Mouse (Mus musculus): ENCODE measurements around the gene Tstd3.

The Tstd3 gene

GRCm38 (mm10) chr4:21766863-21767304 lies at the start of gene Tstd3, which contains the start of gene Usp45:
Gene Tstd3, minus strand, starts transcription at chr4:21767212.
Gene Usp45, plus strand, starts transcription at chr4:21767156.
- DNase-seq (ENCODE audit: low read depth, low spot score), result peak; percentile 69

GRCm38 (mm10) chr4:21814029-21814428 lies 47.0 kb upstream of the Tstd3 start:
- DNase-seq (ENCODE audit: low read depth, low spot score), result peak; percentile 73

DNA sequence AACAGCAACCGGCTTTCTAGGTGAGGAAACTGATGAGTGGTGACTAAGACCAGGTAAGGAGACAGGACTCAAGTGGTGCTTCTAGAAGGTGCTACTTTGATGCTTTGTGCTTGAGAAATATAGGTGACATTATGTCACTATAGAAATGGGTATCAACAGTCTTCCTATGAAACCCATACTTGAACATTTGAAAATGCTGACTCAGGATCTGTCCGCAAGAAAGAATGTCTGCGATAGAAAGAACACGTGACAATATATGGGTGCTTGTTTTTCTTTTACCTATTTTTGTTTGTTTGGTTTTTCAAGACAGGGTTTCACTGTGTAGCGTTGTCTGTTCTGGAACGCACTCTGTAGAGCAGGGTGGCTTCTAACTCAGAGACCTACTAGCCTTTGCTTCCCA lies 45.6 kb upstream of the Tstd3 start:
- DNase-seq (ENCODE audit: low read depth, low spot score), result no peak

DNA sequence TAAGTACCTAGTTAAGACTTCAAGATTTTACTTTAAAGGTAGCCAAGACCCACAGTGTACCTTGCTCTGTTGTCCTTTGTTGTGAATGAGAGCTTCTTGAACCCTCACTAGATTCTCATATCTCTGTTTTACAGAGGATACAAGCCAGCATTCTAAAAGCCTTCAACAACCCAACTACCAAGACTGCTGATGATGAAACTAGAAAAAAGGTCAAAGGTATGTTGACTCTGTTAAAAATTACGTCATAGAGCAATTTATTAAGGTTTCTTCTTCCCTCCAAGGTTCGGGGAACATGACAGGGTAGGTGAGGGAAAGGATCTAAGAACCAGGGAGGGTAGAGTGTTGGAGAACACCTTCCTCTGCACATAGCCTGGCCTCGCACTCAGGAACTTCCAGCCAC lies 43.6 kb upstream of the Tstd3 start:
- DNase-seq (ENCODE audit: low read depth, low spot score), result no peak

- no peak for DNase-seq (ENCODE audit: low read depth, low spot score)
These were observed 40.2 kb upstream of the Tstd3 start for GRCm38 (mm10) chr4:21807204-21807603.

GRCm38 (mm10) chr4:21801620-21802019 lies 34.6 kb upstream of the Tstd3 start:
- DNase-seq (ENCODE audit: low read depth, low spot score), result no peak

DNA sequence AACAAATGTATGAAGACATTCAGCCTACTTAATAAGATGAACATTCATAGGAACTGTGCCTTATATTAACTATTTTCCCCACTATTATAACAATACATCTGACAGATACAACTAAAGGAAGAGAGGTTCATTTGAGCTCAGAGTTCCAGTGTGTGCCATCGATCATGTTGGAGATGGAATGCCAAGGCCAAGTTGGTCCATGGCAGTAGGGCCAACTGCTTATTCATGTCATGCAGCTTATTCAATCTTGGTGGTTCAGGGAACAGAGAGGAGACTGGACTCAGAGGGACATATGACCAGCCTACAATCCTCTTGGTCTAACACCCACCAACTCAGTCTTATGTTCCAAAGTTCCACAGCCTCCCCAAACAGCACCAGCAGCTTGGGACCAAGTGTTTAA lies 34.0 kb upstream of the Tstd3 start:
- no peak for DNase-seq (ENCODE audit: low read depth, low spot score)

- DNase-seq (ENCODE audit: low read depth, low spot score), result peak; percentile 20
These were observed 26.6 kb upstream of the Tstd3 start for GRCm38 (mm10) chr4:21793631-21794030.

GRCm38 (mm10) chr4:21789836-21790235 lies 22.8 kb upstream of the Tstd3 start:
- no peak for DNase-seq (ENCODE audit: low read depth, low spot score)

GRCm38 (mm10) chr4:21788903-21789302 lies 21.9 kb upstream of the Tstd3 start:
- DNase-seq (ENCODE audit: low read depth, low spot score), result no peak

DNA sequence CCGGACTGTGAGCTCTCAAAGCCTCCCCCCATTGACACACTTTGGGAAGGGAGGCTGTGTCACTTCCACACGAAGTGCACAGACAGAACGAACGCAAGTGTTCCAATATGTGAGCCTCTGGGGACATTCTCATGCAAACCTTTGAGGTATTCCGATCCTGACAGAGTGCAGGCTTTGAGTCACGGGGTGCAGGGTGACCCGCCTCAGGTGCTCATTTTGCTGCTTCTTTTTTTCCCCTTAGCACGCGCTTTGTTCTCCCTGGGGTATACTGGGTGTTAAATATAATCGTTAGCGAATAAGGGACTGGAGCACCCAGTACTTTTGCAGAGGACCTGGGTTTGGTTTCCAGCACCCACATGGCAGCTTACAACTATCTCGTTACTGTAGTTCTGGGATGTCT lies 19.3 kb upstream of the Tstd3 start:
- DNase-seq (ENCODE audit: low read depth, low spot score), result no peak

GRCm38 (mm10) chr4:21780816-21781726 lies 14.1 kb upstream of the Tstd3 start:
- no peak for DNase-seq (ENCODE audit: low read depth, low spot score)

- no peak for DNase-seq (ENCODE audit: low read depth, low spot score)
These were observed 9.9 kb upstream of the Tstd3 start for GRCm38 (mm10) chr4:21776946-21777265.

DNA sequence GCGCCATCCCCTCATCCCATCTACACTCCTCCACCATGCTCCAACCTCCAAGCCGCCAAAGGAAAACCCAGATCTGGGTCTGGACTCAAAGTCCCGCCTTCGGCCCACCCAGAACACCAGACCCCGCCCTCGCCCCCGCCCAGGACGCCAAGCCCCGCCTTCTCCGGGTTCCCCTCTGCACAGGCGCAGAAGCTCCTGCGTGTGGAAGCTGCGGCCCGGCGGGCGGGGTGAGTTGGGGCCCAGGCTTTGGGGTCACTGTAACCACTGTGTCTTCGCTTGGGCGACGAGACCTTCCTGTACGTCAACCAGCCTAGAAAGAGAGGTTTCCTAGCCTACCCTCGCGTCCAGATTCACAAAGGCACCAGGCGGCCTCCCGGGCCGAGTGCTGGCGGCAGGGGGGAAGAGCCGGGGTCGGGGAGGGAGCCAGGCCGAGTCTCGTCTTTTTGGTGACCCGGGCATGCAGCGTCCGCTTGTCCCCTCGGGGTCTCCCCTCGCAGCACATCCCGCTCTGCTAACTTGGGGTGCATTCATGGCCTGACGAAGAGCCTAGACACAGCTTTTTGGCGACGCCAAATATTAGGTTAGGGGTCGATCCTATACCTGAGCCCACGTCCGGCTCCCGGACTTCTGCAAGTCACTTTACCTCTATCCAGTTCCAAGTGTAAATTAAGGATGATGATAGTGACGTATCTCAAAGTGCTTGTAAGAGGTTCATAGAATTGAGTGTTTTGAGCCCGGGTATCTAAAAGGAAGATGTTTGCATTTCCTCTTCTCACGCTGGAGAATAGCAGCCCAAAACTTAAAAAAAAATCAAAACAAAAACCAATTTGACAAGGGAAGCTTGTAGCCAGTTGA lies 9.3 kb upstream of the Tstd3 start:
- peak; percentile 86 for DNase-seq (ENCODE audit: low read depth, low spot score)

DNA sequence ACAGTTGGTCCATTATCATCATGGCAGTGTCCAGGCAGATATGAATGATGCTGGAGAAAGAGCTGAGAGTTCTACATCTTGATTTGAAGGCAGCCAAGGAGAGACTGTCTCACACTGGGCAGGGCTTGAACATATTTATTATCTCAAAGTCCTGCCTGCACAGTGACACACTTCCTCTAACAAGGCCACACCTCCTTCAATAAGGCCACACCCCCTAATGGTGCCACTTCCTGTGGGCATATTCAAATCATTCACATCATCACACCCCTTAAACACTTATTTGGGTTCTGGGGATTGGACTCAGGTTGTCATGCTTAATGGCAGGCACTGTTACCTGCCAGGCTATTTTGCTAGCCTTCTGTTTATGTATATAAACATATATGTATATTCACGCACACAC lies 5.3 kb upstream of the Tstd3 start:
- no peak for DNase-seq (ENCODE audit: low read depth, low spot score)

DNA sequence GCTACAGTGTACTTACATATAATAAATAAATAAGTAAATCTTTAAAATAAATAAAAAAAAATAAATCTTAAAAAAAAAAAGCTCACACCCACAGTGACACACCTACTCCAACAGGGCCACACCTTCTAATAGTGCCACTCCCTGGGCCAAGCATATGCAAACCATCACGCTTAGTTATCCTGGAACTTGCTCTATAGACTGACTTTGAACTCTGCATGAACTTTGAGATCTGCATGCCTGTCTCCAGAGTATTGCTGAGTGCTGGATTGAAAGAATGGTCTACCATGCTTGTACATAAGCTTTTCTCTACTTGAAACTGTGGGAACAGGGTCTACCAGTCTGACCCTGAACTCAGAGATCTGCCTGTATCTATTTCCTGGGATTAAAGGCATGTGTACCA lies 4.1 kb upstream of the Tstd3 start:
- no peak for DNase-seq (ENCODE audit: low read depth, low spot score)

GRCm38 (mm10) chr4:21766171-21766862 lies 695 bp downstream of the Tstd3 start:
- DNase-seq (ENCODE audit: low read depth, low spot score), result no peak

DNA sequence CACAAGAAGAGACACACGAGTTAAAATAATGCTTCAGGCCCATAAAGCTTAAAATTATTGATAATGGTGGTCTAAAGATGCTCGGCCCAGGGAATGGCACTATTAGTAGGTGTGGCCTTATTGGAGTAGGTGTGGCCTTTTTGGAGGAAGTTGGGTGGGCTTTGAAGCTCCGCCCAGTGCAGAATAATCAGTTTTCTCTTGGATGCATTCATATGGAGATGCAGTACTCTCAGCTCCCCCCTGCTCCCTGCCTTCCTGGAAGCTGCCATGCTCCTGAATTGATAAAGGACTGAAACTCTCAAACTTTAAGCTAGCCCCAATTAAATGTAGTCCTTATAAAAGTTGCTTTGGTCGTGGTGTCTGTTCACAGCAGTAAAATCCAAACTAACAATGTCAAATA lies 3.2 kb downstream of the Tstd3 start:
- no peak for DNase-seq (ENCODE audit: low read depth, low spot score)

- no peak for DNase-seq (ENCODE audit: low read depth, low spot score)
These were observed 5.4 kb downstream of the Tstd3 start for GRCm38 (mm10) chr4:21761416-21762160.

DNA sequence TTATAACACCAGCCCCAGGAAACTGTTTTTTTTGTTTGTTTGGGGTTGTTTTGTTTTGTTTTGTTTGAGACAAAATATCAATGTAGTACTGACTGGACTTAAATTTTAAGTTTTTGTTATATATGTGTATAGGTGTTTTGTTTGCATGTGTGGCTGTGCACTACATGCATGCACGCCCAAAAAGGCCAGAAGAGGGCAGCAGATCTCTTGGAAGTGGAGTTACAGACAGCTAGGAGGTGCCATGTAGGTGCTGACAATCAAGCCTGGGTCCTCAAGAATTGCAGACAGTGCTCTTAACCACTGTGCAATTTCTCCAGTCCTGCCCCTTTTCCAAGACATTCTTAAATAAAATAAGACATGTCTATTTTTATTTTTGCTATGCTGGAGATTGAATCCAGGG lies 8.2 kb downstream of the Tstd3 start:
- no peak for DNase-seq (ENCODE audit: low read depth, low spot score)

DNA sequence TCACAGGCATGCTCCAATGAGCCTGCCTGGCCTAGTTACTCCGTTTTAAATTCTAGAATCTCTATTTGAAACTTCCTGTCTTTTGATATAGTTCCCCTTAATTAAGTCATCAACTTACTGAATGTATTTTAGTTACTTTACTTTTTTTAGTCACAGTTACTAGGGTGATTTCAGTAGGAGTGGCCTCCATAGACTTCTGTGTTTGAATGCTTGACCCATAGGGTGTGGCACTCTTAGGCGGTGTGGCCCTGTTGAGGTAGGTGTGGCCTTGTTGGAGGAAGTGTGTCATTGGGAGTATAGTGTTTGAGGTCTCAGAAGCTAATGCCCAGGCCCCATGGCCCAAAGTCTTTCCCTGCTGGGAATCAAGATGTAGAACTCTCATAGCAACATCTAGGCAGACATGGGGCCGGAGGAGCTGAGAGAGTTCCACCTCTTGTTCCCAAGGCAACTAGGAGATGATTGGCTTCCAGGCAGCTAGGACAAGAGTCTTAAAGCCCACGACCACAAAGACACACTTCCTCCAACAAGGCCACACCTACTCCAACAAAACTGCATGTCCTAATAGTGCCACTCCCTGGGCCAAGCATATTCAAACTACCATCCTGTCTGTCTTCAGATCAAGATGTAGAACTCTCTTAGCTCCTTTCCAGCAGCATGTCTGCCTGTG lies 11.8 kb downstream of the Tstd3 start:
- no peak for DNase-seq (ENCODE audit: low read depth, low spot score)
